Mouse (Mus musculus): Measurements from ENCODE around the gene Tnfaip6.
A peak's percentile ranks its signal among the peaks of the same experiment; 100 is the strongest.

Gene Tnfaip6

DNA sequence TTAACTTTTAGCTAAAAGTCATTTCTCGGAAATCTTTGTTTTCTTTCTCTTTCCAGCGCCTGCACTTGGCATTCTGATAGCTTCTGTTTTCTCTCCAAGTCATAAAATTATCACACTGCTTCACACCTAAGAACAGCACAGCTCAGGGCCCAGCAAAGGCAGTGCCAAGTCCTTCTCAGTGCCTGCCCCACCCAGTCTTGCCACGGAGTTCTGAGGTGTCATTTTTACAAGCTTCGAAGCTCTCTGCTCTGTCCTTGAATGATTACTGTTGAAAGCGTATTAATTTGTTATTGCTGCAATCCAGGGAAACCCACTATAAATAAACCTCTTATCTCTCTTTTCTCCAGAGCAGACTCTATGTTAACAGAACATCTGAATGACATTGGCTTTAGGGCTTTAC is 15.7 kb downstream of the Tnfaip6 start:
- no peak for DNase-seq (ENCODE audit: low spot score)

- DNase-seq (ENCODE audit: low spot score), result no peak
These were observed 17.8 kb downstream of the Tnfaip6 start for GRCm38 (mm10) chr2:52055616-52056015.

DNA sequence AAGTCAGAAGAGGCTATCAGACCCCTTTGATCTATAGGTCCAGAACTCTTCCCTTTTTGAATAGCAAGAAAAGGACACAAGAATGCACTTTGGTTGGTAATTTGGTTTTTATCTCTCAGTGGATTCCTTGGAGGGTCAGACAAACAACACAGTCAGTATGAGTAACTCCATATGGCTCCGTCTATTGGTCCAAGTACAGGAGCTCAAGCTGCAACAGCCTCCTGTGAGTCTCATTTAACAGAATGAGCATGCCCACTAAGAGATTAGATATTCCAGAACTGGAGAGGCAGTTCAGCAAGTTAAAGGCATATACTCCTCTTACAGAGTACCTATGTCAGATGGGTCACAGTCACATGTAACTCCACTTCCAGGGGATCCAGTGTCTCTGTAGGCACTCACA is 19.3 kb downstream of the Tnfaip6 start:
- no peak for DNase-seq (ENCODE audit: low spot score)

DNA sequence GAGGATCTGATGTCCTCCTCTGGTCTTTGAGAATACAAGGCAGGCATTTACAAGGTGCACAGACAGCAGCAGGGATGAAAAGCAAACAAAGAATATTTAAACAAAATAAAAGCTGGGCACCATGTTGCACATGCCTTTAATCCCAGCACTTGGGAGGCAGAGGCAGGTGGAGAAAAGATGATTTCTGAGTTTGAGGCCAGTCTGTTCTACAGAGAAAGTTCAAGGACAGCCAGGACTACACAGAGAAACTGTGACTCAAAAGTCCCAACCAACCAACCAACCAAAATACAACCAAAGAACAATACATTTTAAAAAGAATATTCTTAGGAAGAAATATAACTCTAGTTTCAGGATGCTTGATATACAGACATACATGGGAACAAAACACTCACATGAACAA is 19.9 kb downstream of the Tnfaip6 start:
- no peak for DNase-seq (ENCODE audit: low spot score)

GRCm38 (mm10) chr2:52068641-52069040 is 30.8 kb downstream of the Tnfaip6 start:
- DNase-seq (ENCODE audit: low spot score), result no peak

GRCm38 (mm10) chr2:52070816-52071215 is 33.0 kb downstream of the Tnfaip6 start:
- DNase-seq (ENCODE audit: low spot score), result no peak

GRCm38 (mm10) chr2:52071241-52071991 is 33.6 kb downstream of the Tnfaip6 start:
- no peak for DNase-seq (ENCODE audit: low spot score)

DNA sequence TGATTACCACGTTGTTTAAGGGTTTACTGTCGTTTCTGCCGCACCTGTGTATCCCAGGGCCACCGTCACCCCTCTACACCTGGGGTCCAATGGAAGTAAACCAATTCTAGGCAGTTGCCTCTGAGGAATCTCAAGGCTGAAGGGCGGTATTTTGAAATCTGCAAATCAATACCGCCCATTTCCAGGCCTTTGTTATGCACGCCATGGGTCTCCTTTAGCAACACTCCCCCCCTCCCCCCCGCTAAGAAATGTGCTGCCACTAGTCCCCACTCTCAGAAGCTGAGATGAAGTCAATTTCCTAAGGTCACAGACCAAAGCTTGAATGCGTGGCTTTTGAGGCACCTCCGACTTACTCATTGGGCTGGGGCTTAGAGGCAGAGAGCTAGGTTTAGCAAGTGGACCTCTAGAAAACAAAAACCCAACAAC is 34.3 kb downstream of the Tnfaip6 start:
- no peak for DNase-seq (ENCODE audit: low spot score)

DNA sequence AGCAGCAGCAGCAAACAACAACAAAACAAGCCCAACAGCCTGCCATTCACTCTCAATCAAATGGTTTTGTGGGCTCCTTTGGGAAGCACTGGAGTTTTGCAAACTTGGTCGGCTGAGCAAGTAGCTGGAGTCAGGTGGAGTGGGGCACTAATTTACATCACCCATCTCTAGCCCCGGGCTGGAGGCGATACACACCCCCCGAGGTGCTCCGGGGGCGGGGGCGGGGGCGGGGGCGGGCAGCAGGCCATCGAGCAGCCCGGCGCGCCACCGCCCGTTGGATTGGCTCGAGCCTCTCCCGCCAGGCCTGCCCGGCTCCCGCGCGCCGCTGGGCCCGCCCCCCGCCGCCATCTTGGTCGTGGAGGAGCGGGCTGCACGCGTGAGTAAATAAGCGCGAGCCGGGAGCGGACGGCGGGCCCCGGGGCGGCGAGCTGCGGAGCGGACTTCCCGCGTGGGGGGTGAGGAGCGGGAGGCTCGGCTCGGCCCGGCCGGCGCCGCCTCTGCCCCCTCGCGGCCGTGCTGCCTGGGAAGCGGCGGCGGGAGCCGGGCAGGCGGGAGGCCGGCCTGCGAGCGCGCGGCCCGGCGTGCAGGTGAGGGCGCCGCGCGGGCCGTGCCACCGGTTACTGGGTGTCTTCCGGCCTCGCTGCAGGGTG is 34.8 kb downstream of the Tnfaip6 start, which contains the start of gene Rif1:
Gene Rif1 (plus strand): TSS at position 342 of the 650 bp plus-strand sequence.
- peak; percentile 82 for DNase-seq (ENCODE audit: low spot score)

- DNase-seq (ENCODE audit: low spot score), result no peak
These were observed 35.5 kb downstream of the Tnfaip6 start for GRCm38 (mm10) chr2:52073141-52073904.

DNA sequence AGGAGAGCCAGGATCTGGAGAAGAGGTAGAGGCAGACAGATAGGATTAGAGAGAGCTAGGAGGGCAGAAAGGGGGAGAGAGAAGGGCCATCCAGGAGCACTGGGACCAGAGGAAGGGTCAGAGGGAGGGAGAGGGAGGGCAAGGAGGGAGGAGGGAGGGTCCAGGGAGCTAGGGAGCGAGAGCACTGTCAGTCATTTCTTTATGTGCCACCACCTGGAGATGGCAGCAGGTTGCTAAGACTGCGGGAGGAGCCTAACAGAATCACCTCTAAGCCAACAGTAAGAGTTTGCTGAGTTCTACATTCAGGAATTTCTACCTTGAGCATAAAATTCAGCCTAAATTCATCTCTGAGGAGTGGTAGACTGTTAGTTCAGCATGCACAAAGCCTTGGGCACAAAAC is 40.9 kb downstream of the Tnfaip6 start:
- DNase-seq (ENCODE audit: low spot score), result no peak

DNA sequence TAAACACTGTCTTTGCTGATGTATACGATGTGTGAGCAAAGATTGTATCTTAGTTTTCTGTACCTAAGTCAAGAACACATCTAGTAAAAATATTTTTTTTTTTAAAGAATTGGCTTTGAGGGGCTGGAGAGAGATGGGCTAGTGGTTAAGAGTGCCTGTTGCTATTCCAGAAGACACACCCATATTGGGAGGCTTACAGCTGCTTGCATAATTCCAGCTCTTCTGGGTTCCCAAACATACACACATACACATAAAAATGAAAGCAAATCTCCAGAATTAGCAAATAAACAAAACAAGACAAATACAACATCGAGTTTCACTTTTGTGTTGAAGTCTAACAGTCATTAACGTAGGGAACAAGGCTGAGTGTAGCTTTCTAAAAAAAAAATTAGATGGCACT is 46.2 kb downstream of the Tnfaip6 start:
- DNase-seq (ENCODE audit: low spot score), result no peak

GRCm38 (mm10) chr2:52084571-52084970 is 46.8 kb downstream of the Tnfaip6 start:
- DNase-seq (ENCODE audit: low spot score), result no peak
